Mouse (Mus musculus) myocyte (in vitro differentiated cells): ENCODE measurements at regions not wholly inside any gene's neighbourhood (a gene's known extent, or its start where the extent isn't known, plus 50 kb on each side); places are given as distances from the start of the nearest gene placed in this dataset.

Experiments
- E2F4 ChIP-seq: IDR thresholded peaks from one replicate; pipeline ENCODE4 v1.6.1; 2011; ENCODE audit warnings: mild to moderate bottlenecking, control low read depth, moderate library complexity; ENCODE audit not compliant: insufficient read depth
- MAX ChIP-seq: IDR thresholded peaks from one replicate; pipeline ENCODE4 v1.6.1; 2011; ENCODE audit warnings: low read depth, mild to moderate bottlenecking, control low read depth
- MYOG ChIP-seq, 3 experiments: IDR thresholded peaks; one replicate each; pipeline ENCODE4 v1.6.1; 2011; ENCODE audit warnings: control low read depth in 2 of 3, low read depth in 2 of 3, mild to moderate bottlenecking in 2 of 3; ENCODE audit not compliant: insufficient read length in 2 of 3, control insufficient read depth in 1 of 3, insufficient read depth in 1 of 3
- POLR2A ChIP-seq: IDR thresholded peaks from one replicate; pipeline ENCODE4 v1.6.1; 2011; ENCODE audit warnings: low read depth, mild to moderate bottlenecking, control low read depth, moderate library complexity; ENCODE audit not compliant: insufficient read length
- POLR2AphosphoS2 ChIP-seq: IDR thresholded peaks from one replicate; pipeline ENCODE4 v1.6.1; 2011; ENCODE audit warnings: low read depth, control low read depth; ENCODE audit not compliant: insufficient read length
- REST ChIP-seq: IDR thresholded peaks from one replicate; pipeline ENCODE4 v1.6.1; 2011; ENCODE audit warnings: mild to moderate bottlenecking, control low read depth, moderate library complexity; ENCODE audit not compliant: insufficient read depth, insufficient read length
- USF1 ChIP-seq: IDR thresholded peaks from one replicate; pipeline ENCODE4 v1.6.1; 2011; ENCODE audit warnings: low read depth, mild to moderate bottlenecking, control low read depth, moderate library complexity

DNA sequence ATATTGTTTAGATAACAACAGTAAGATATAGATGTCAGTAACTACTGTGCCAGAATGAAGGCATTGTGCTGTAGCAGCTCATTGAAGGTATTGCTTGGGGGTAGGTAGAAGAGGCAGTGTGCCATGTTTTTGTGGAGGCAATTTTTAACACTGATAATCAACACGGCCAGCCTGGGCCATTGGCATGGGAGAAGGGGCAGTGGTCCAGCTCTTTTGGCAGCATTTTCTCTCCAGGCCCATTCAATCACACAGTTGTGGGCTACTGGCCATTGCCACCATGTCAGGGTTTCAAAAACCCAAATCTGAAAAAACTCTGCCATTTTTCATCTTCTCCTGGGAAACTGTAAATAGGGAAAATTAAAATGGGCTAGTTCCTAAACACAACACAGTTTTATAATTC lies 497.9 kb downstream of the Fam181b start:
- TF ChIP-seq USF1 (no peak), POLR2A (no peak), E2F4 (no peak), REST (no peak), MYOG (IDR thresholded peaks at IDR 0.05; ENCODE audit: control insufficient read depth in 1 of 3, insufficient read depth in 1 of 3, insufficient read length in 2 of 3, low read depth in 2 of 3) (no peak), POLR2AphosphoS2 (no peak), MAX (no peak)
